Mouse (Mus musculus) gastrocnemius, postnatal 36 days (tissue): ENCODE data around the gene Mfsd13b. TPM values are rescaled to one million over a fixed set of nuclear protein-coding genes. Genes with fewer than 3 reads are reported as not detected.
A peak's percentile ranks its signal among the peaks of the same experiment; 100 is the strongest.
"Not testable (repeated sequence)": the region's sequence is repeated elsewhere in the genome, so short reads cannot be mapped to it uniquely, and the experiment has no call there.

Experiments used
- DNase-seq, 2 experiments: peaks; one replicate each; pipeline ENCODE4 v3.0.0; 2022
- intact Hi-C: fragments of 180-260 bp; cut with DNase I; formaldehyde crosslinking; loops from one replicate; pipeline ENCODE4 v1.15.1; 2025
- long read RNA-seq, 2 experiments: library from polyadenylated mRNA; stranded (forward); transcript quantifications; one replicate each; pipeline ENCODE4 v2.0.0; 2021
- total RNA-seq, 2 experiments: library from RNA; stranded (reverse); gene quantifications; 2 replicates each; pipeline ENCODE4 v1.2.3; 2021

Gene Mfsd13b
- total RNA-seq = not detected
- long read RNA-seq, experiment 1, partial matches to known transcripts = 0 of 2 reads
- long read RNA-seq, experiment 1, other reads (novel, unspliced or antisense) = 2 of 2 reads
- long read RNA-seq, experiment 2 = 0 reads

GRCm38 (mm10) chr7:120982200-120982841, at the start of gene Mfsd13b, which contains the start of gene Cdr2:
Gene Mfsd13b, plus strand, starts transcription at chr7:120982509.
Gene Cdr2, minus strand, starts transcription at chr7:120982312.
- peak; percentile 89 to 90 for DNase-seq
- intact Hi-C loops = loop anchor here (5.0 kb wide), 1 partner anchor 50 kb away; the partner anchor contains the start of gene Mettl9

DNA sequence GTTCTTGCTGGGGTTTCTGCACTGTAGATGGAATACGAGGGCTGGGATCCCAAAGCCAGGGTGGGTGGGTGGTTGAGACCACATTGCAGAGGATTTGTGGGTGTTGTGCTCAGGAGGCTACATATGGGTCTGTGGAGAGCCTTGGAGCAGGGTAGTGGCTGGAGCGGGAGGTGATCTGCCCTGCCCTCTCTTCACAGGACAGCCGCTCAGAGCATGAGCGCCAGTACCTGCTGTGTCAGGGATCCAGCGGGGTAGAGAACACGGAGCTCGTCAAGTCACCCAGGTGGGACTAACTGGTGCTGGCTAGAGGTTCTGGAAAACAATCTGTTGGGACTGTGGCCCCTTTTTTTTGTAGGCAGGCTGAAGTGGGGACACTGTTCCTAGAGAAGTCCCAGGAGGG, 49.2 kb upstream of the Mfsd13b start:
- DNase-seq = no peak
- intact Hi-C loops = no loop called here

GRCm38 (mm10) chr7:120933680-120934195, 48.6 kb upstream of the Mfsd13b start:
- intact Hi-C loops = no loop called here
- no peak for DNase-seq

GRCm38 (mm10) chr7:120934716-120935115, 47.6 kb upstream of the Mfsd13b start:
- DNase-seq = no peak
- intact Hi-C loops = loop anchor here (5.0 kb wide), 1 partner anchor 128 kb away; no protein-coding TSS in a partner anchor

GRCm38 (mm10) chr7:120936522-120936921, 45.8 kb upstream of the Mfsd13b start:
- no peak for DNase-seq
- intact Hi-C loops = loop anchor here (2.0 to 5.0 kb wide), 2 partner anchors 126 to 182 kb away; no protein-coding TSS in a partner anchor

GRCm38 (mm10) chr7:120938206-120938605, 44.1 kb upstream of the Mfsd13b start:
- intact Hi-C loops = loop anchor here (5.0 kb wide), 1 partner anchor 124 kb away; no protein-coding TSS in a partner anchor
- no peak for DNase-seq

- intact Hi-C loops = no loop called here
- no peak for DNase-seq
Measured at GRCm38 (mm10) chr7:120940343-120940742, 42.0 kb upstream of the Mfsd13b start.

- DNase-seq = no peak
- intact Hi-C loops = no loop called here
Measured at GRCm38 (mm10) chr7:120941214-120941613, 41.1 kb upstream of the Mfsd13b start.

GRCm38 (mm10) chr7:120942506-120942905, 39.8 kb upstream of the Mfsd13b start:
- no peak for DNase-seq

GRCm38 (mm10) chr7:120943936-120944509, 38.3 kb upstream of the Mfsd13b start:
- intact Hi-C loops = no loop called here
- no peak for DNase-seq

More at GRCm38 (mm10) chr7:120942506-120942905, 39.8 kb upstream of the Mfsd13b start:
- intact Hi-C loops = no loop called here

DNA sequence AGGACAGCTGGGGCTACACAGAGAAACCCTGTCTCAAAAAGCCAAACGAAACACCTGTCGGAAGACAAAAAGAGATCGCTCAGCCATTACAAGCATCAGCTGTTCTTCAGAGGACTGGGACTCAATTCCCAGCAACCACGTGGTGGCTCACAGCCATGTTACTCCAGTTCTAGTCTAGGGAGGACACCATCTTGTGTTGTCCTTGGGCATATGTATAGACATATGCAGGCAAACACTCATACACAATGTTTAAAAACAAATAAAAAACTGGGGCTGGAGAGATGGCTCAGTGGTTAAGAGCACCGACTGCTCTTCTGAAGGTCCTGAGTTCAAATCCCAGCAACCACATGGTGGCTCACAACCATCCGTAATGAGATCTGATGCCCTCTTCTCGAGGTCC, 28.7 kb upstream of the Mfsd13b start:
- intact Hi-C loops, DNase-seq: not testable (repeated sequence)

- intact Hi-C loops = no loop called here
- DNase-seq = no peak
Measured at GRCm38 (mm10) chr7:120960116-120960515, 22.2 kb upstream of the Mfsd13b start.

- intact Hi-C loops = no loop called here
- DNase-seq = no peak
Measured at GRCm38 (mm10) chr7:120960601-120961000, 21.7 kb upstream of the Mfsd13b start.

DNA sequence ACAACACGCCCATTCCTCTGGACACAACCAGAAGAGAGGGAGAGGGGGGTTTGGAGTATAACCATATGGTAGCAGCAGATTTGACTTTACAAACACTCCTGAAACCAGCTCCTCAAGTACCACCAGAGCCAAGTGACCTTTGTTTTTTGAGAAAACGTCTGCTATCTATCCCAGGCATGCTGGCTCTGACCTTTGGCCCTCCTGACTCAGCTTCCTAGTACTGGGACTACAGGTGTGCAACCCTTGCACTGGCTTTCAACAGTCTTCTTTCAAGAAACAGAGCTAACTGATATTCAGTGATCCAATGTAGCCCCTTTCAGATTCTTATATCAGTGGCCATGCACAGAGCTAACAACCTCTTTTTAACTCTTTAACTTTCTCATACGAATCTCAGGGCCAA, 20.4 kb upstream of the Mfsd13b start:
- DNase-seq = no peak
- intact Hi-C loops = no loop called here

DNA sequence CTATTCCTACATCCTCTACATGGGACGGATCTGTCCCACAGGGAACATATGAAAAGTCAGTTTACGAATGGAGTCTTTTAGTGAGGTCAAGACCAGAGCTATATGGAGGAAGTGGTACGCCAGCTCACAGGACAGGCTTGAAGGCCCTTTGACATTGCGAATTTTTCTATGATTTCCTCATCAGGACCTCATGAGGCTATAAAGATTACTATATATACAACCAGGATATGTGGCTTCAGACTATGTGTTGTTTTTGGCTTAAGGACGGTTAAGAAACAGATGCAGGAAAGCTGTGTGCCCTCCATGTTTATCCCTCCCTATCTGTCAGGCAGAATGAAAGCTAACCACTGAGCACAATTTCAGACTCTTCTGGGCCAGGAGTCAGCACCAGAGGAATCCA, 19.2 kb upstream of the Mfsd13b start:
- DNase-seq = no peak
- intact Hi-C loops = no loop called here

DNA sequence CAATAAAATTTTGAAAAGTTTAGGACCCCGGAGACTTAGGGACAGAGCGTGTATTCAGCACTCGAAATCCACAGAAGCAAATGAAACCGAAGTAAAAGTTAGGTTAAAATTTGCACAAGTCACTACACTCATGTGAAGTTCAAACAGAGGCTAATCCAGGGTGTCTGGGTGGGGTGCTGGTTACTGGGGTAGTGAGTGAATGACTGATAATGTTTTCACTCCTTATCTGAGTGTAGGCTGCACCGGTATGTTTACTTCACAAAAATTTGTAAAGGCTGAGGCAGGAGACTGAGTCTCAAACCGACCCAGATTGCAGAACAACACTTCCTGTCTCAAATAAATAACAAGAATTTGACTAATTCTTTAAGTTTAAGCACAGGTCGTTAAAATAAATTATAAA, 13.1 kb upstream of the Mfsd13b start:
- DNase-seq = no peak
- intact Hi-C loops = no loop called here

DNA sequence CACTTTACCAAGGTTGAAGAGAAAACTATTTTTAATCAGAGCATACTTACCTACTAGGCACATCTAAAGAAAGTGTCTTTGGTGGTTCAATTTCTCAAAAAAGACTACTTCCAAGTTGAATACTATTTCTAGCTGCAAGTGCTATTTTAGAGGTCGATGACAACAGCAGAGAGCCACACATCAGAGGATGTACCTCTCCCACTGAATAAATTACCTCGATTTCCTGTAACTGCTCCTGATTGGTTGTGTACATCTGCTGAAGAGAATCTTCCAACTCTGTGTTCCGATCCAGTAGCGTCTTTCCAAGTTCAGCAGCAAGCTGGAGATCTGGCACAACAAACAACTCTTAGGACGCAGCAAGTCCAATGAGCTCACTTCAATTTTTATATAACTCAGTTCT, 12.2 kb upstream of the Mfsd13b start:
- intact Hi-C loops = no loop called here
- no peak for DNase-seq

DNA sequence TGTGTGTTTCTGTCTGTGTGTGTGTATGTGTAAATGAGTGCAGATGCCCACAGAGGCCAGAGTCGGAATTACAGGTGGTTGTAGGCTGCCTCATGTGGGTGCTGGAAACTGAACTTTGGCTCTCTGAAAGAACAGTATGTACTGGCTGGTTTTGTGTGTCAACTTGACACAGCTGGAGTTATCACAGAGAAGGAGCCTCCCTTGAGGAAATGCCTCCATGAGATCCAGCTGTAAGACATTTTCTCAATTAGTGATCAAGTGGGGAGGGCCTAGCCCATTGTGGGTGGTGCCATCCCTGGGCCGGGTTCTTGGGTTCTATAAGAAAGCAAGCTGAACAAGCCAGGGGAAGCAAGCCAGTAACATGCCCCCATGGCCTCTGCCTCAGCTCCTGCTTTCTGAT, 9.8 kb upstream of the Mfsd13b start:
- intact Hi-C loops, DNase-seq: not testable (repeated sequence)

GRCm38 (mm10) chr7:120974001-120974400, 8.3 kb upstream of the Mfsd13b start:
- no peak for DNase-seq
- intact Hi-C loops = no loop called here

GRCm38 (mm10) chr7:120977063-120977462, 5.2 kb upstream of the Mfsd13b start:
- no peak for DNase-seq
- intact Hi-C loops = no loop called here

GRCm38 (mm10) chr7:120980041-120980440, 2.3 kb upstream of the Mfsd13b start:
- no peak for DNase-seq
- intact Hi-C loops = loop anchor here (5.0 kb wide), 1 partner anchor 52 kb away; the partner anchor contains the start of gene Mettl9
